Mouse (Mus musculus): Measurements from ENCODE around the gene Txndc2.
"Not testable (repeated sequence)": the region's sequence is repeated elsewhere in the genome, so short reads cannot be mapped to it uniquely, and the experiment has no call there.

Gene Txndc2

DNA sequence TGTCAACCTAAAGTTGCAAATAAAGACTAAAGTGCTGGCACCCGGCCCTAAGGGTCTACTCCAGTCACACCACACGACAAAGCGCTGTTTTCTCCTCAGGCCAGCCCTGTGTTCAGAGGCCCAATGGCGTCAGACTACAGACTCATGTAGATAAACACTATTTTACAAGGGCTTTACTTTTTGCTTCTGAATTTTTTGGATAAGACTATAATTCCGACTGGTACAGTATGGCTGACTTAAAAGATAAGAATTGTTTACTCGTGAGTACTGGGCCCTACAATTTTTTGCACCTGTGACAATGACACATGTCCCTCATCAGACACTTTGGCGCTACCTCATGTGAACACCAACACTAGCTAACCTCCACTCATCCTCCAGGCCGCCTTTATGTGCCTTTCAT lies 14.1 kb upstream of the Txndc2 start:
- no peak for DNase-seq (ENCODE audit: low read depth)

DNA sequence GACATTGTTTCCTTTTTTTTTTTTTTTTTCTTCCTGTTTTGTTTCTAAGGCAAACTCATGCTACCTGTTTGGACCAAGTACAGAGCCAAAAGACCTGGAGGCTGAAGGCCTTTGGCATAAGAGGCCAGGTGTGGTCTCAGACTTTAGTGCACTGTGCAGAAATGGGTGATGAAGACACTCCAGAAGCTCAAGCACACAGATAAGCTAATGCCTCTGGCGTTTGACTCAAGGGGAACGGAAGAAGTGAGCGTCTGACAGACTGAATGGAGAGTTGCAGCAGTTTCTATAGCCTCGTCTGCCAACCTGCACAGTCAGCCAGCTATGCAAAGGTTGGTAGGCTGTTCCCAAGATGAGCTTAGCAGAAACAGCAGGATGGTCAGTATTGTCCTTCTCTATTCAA lies 13.6 kb upstream of the Txndc2 start:
- DNase-seq (ENCODE audit: low read depth) = no peak

DNA sequence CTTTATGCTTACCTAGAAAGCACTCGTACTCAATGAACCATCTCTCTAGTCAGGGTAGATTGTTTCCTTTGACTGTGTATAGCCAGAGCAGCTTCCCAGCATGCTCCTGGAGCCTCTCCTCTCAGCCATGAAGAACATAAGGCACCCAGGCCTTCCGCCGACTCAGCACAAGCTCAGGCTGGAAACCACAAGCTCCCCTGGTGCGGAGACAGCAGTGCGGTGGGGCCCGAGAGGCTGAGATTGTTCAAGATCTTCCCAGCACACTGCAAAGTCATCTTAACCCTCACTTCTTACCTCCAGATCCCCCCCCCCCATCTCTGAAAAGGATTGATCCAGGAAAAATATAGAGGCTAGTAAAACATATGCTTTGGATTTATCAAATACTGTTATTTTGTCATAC lies 8.6 kb upstream of the Txndc2 start:
- DNase-seq (ENCODE audit: low read depth) = no peak

DNA sequence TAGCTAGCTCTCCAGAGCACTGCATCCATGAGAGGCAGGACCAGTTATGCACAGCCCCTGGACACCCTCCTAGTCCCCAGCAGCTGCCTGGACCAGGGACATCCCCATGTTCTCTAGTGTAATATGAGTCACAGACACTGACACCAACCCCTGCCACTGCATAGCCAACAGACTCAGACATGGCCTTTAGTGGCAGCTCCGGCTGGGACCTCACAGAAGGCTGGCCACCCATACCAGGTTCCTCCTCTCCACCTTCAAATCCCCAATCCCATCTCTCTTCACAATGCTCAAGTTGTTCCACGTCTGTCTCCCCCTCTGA lies 7.2 kb upstream of the Txndc2 start:
- DNase-seq (ENCODE audit: low read depth) = no peak

DNA sequence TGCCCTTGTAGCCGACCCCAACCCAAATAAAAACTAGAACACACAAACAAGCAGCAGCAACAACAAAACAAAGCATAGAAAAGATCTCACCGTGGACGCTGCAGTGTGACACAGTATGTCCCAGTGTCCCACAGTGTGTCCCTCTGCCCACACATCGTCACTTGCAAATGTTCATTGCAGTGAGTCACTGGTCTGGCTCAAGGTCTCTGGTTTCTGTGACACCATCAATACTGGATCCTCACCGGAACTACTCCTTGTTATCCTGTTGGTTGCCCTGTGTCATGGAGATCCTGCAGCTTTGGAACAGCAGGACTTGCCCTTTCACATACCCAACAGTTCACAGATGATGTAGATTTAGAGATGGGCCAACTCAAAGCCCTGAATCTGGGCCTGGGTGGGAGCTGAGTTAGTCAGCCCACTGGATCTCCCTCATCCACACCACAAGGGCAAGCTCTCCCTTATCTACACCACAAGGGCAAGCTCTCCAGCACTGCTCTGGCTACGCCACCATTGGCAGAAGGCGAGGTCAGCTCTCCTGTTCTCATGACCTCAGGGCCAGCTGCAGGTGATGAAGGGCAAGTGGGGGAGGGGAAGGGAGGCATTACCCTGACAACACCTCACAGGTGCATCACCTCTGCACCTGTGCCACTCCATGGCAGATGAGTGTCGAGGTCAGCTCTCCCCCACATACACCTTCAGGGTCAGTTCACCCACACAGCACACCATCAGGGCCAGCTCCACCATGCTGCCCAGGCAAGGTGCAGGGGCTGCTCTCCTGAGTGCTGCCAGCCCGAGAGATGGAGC lies 6.6 kb upstream of the Txndc2 start:
- no peak for DNase-seq (ENCODE audit: low read depth)

DNA sequence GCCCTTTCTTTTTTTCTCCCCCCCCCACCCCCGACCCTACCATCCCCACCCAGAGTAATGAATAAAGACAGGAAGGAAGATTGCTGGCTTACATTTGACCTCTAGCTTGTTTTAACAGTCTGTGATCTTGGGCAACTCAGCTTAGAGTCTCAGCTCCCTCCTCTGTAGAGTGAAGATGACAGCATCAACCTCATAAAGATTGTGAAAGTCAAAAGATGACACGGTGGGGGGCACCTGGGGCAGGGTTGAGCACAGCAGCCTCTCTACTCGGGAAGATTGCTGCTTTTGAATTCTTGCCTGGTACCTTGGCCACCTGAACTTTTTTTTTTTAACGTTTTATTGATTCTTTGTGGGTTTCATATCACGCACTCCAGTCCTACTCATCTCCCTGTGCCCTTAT lies 6.0 kb upstream of the Txndc2 start:
- DNase-seq (ENCODE audit: low read depth) = no peak

DNA sequence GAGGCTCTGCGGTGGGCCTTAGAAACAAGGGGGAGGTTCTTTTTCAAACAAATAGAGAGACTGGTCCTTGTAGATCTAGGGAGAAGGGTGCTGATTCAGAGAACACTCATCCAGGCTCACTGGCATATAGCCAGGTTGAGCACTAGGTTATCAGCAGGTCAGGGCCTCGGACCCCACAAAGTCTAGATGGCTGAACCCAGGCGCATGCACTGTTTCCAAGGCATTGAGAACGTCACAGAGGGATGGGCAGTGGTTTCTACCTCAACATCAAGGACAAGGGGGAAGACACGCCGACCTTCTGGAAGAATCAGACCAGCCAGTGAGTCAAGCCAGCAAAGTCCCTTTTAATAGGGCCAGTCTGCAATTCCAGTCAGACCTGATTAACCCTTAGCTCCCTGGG lies 5.3 kb upstream of the Txndc2 start:
- no peak for DNase-seq (ENCODE audit: low read depth)

DNA sequence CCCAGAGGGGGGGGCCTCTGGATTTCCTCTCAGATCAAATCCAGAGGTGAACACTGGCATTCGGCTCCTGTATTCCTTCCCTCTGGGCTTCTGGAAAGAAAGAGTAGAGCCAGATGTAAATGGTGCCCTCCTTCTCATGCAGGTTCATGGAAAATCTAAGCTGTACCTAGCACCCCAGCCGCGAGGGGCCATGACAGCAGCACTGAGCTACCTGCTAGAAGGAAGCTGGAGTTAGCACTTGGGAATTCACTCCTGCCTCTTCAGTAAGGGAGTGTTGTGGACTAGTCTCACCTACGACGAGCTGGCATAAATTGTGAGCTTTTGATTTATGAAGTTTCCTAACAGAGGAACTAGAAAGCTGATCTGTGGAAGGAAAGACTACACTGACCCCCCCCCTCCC lies 1.6 kb upstream of the Txndc2 start:
- no peak for DNase-seq (ENCODE audit: low read depth)

DNA sequence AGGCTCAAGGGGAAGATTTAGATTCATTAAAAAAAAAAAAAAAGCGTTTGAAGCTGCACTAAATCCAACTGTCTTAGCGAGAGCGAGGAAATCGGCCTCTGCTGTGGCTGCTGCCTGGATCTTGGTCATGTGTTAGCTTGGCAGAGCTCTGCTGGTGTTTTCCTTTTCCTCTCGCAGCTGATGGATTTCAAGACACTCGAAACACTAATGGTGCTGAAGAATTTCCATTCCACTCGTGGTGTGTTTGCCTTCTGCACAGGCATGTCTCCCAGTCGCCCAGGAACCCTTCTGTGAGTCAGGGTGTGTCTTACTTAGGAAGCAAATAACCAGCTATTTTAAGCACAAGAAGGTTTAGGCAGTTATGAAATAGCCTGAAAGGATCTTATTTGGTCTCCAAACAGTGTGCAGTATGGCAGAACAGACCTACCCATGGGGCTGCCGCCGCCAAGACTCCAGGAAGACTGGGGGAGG lies 1.1 kb upstream of the Txndc2 start:
- no peak for DNase-seq (ENCODE audit: low read depth)

DNA sequence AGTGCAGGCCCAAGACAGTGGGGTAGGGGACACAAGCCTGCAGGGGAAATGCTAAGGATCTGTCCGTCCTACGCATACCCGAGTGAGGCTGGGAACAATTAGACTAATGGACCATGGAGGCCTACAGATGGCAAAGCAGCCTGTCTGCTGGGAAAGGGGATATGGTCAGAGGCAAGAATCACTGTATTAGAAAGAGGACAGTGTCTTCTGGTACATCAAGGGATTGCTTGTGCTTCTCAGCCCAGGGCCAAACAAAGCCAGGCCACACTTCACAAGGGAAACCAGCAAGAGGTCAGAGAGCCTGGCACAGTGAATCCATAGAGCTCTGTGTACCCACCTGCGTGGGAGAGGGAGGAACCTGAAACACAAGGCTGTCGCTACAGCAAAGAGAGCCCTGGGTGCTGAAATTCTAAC lies 617 bp upstream of the Txndc2 start:
- no peak for DNase-seq (ENCODE audit: low read depth)

DNA sequence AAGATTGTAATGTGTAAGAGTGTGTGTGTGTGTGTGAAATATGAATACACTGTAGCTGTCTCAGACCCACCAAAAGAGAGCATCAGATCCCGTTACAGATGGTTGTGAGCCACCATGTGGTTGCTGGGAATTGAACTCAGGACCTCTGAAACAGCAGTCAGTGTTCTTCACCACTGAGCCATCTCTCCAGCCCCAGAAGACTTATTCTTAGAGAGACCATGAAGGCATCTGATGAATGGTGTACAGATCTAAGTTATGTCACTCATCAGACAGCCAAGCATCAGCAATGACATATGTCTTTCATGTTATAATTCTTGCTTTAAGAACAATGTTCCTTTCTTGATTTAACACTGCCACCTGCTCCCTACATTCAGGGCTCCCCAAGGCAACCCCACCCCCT lies 2.8 kb downstream of the Txndc2 start:
- DNase-seq (ENCODE audit: low read depth) = no peak

DNA sequence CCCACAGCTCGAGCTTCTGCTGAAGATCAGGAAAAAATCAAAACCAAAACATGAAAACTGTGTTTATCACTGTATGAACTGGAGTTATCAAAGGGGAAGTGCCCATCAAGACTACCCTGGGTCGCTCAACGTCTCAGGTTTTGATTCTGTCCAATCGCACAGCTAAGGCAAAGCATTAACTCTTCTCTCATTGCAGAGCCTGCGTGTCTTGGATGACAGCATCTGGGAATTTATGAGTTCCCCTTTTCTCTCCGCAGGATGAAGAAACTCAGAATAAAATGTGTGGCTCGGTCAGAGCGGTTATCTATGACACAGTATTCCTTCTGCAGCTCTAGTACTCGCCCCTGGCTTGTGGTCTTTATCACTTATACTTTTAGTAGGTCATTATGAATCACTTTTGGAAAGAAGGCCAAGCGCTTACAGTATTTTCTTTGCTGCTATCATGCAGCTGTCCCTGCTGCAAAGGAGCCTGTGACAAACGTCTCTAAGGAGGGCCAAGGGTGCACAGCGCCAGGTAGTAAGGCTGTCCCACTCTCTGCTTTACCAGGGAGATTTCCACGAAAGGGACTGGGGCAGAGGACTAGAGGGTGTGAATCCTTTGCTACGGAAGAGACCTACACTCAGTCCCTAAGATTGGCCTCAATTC lies 6.1 kb downstream of the Txndc2 start:
- DNase-seq (ENCODE audit: low read depth) = no peak

DNA sequence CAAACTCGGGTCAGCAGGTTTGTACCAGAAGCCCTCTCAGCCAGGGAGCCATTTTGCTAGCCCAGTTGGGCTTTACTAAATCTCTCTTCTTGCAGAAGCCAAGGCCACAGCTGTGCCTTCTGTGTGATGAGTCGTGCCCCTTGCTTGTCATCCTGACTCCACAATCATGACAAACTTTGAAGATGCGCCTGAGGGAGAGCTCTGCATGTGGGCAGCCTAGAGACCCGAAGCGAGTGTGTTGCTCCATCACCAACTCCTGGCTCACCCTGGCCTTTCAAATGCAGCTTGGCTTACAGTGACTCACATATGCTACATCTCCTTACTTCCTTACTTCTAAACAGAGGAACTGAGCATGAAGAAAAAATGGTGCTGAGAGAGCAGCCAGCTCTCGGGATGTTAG lies 12.0 kb downstream of the Txndc2 start:
- DNase-seq (ENCODE audit: low read depth) = no peak

DNA sequence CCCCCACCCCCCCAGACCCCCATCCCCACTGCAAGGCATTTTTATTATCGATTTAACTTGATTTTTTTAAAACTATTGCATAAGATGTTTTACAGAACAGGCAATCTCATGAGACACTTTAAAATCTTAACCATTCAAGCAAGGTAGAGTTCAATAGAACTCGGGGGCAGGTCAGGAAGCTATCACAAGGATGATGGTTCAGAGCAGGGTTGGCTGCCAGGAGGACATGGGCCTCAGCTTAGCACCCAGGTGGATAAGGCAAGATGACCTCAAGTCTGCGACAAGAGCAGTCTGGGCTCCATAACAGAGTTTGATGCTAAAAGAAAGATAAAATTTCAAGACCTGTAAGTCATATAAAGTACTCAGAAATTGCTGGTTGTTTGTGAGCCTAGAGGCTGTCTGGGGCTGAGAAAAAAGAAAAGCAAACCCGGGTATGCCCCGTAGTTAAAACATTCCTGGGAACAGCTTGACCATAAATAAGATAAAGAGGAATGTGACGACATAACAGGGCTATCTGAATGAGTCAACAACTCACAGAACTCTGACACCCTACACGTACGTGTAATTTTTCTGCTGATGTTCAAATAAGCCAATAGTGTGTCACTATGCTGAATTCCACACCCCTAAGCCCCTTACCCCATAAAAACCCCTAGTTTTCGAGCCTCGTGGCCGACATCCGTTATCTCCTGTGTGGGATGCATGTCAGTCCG lies 13.0 kb downstream of the Txndc2 start:
- not testable (repeated sequence) for DNase-seq (ENCODE audit: low read depth)

DNA sequence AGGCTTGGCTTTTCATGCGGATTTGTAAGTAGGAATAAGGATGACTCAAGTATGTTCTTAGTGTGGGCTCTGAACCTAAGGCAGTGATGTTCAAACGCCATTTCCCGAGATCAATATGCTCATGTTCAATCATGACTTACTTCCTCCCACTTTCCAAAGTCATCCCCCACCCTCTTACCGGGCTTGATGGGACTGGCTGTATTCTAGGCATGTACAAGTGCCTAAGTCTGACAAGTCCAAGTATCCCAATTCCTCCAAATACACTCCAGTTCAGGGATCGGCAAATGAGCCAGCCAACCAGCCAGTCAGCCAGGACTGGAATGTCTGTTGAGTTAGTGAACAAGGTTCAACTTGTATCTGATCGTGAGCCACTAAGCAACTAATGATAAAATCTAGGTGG lies 15.7 kb downstream of the Txndc2 start:
- DNase-seq (ENCODE audit: low read depth) = no peak

DNA sequence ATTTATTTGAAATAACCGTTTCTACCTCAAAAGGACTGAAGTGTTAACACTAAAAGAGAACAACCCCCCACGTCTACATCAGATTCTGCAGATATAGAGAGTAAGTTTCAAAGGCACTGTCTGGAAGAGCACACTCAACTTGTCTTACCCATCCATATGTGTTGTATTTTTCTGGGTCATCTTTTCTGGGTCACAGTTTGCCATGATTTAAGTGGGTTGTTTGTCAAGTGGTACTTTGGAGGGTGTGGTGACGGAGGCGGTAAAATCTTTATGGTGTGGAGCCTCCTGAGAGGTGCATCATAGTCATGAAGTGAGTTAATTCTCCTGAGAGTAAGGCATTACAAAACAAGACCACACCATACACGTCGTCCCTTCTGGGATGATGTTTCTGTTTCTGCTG lies 16.4 kb downstream of the Txndc2 start:
- no peak for DNase-seq (ENCODE audit: low read depth)

DNA sequence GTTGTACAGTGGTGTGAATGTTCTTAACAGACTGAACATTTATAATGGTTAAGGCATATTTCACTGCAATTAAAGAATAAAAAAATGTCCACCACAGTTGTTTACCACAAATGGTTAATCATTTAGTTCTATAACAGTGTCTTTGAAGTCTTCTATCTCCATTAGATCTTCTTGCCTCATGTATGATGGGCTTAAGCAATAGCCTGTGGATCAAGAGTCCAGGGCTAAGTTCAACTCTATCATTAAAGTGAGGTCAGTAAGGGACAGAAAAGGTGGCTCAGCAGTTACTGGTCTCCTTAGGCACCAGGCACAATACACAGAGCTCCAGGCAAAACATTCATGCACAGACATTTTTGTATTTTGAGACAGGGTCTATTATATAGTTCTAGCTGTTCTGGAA lies 18.8 kb downstream of the Txndc2 start:
- no peak for DNase-seq (ENCODE audit: low read depth)

DNA sequence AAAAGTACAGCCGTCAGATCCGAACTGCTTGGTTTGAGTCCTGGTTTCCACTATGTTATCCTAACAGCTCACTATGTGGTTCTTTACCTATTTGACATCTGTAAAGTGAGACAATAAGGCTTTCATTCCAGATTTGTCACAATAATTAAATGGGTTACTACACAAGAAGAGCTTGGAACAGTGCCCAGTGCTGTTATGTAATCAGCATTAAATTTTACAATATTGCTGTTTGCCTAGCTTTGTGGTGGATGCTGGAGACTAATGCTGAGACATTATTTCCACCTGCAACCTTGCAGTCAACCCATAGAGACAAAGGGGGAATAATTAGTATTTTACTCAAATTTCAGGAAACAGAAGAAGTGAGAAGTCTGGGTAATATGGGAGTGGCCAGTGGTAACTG lies 23.5 kb downstream of the Txndc2 start:
- no peak for DNase-seq (ENCODE audit: low read depth)

DNA sequence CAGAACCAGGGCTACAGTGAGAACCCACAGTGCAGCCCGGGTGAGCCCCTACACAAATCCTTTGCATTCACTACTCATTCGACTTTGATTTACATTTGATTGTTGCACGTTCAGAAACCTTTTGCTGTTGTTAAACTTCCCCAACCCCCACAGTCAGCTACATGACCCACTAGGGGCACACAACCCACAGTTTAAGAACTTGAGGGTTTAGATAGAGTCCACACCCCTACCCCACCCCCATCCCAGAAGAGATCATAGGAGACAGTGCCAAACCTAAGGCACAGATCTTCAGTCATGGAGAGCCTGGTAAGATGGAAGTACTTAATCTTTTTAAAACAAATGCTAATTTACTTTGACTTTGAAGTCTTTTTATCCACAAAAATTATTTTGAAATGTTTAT lies 26.3 kb downstream of the Txndc2 start:
- DNase-seq (ENCODE audit: low read depth) = no peak

DNA sequence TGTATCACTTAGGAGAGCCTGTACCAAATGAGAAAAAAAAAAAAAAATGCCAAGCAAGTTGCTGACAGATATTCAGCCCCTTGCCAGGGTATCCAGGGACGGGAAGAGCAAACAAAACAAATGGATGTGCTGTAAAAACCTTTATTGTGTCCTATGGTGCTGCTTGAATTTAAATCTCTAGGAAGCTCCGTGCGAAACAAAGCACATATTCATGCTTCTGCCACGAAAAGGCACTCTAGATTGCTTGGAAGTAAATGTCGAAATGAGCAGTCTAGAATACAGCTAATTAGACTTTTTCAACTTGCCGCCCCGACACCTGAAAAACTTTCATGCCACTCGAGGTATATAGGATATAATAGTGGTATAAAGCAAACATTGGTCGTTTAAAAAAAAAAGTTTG lies 27.5 kb downstream of the Txndc2 start:
- DNase-seq (ENCODE audit: low read depth) = no peak

DNA sequence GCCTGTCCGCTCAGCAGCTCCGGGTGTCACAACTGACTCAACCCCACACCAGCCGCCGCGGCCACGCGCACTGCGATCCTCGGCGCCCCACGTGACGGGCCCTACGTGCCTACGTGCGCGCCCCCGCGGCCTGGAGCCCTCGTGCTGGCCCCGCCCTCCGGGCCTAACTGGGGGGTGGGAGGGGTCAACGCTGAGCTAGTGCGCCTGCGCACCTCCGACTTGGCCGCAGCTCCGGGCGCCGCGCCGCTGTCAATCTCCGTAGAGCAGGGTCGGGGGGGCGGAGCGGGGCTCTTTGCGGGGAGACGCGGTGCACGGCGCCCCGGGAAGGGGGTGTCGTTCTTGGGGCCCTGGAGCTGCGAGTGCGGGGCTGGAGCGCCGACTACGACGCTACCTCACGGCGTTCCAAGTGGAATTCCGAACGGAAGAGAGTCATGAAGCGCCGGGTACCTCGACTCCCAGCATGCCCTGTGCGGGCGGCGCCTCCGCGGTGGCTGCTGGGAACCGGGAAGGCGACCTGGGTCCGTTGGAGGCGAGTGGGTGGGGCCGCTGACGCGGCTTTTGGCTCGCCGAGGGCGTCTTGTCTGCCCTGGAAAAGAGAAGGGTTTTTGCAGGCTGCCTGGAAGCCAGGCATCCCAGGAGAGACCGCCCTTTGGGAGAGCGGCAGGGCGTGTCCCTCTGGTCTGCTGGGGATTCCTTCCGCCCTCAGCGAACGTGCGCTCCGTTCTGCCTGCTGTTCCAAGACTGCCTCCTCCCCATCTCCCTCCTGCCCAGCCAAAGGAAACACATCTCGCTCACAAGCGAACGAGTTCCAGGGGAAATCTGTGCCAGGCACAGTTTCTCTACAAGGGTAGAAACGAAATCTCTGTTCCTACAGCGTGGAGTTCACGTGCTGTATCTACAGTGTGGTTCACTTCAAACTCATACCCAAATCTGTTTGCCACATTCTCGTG lies 28.2 kb downstream of the Txndc2 start, which contains the start of gene Vapa:
TSS of gene Vapa (minus strand) at position 93 of the 950 bp plus-strand sequence.
- DNase-seq (ENCODE audit: low read depth) = peak; percentile 89

DNA sequence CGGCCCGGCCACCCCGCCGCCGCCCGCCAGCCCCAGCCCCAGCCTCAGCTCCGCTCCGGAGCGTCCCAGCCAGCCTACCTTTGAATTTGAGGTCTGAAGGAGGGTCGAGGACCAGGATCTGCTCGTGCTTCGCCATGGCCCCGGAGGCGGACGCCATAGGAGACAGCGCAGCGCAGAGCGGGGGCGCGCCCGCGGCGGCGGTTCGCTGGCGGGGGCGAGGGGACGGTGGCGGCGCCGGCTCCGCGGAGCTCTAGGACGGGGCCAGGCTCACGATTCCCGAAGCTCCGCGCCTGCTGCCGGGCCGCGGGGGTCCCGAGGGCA lies 28.9 kb downstream of the Txndc2 start:
- DNase-seq (ENCODE audit: low read depth) = no peak
